Mouse (Mus musculus) forelimb bud, embryonic 11.5 days (tissue): Measurements from ENCODE around the gene Vmn2r116.
"Not testable (repeated sequence)": the region's sequence is repeated elsewhere in the genome, so short reads cannot be mapped to it uniquely, and the experiment has no call there.

Experiments used
- DNase-seq: peaks from one replicate; pipeline ENCODE4 v3.0.0-alpha.2; 2012; ENCODE audit warnings: low read depth, low spot score

Vmn2r116 gene

GRCm38 (mm10) chr17:23384304-23384703 is at the start of gene Vmn2r116:
TSS of gene Vmn2r116 (plus strand) at chr17:23384604.
- DNase-seq: not testable (repeated sequence)

GRCm38 (mm10) chr17:23343441-23343840 is 41.0 kb upstream of the Vmn2r116 start, which contains the start of gene Vmn2r115:
TSS of gene Vmn2r115 (plus strand) at chr17:23343741.
- not testable (repeated sequence) for DNase-seq

- no peak for DNase-seq
These were observed 32.8 kb upstream of the Vmn2r116 start for GRCm38 (mm10) chr17:23351644-23352043.

GRCm38 (mm10) chr17:23433150-23433679 is 48.8 kb downstream of the Vmn2r116 start:
- no peak for DNase-seq
